Mouse (Mus musculus): ENCODE measurements around the gene Fermt2. TPM values are rescaled to one million over a fixed set of nuclear protein-coding genes. Genes with fewer than 3 reads are reported as not detected.

Fermt2 gene
- polyA plus RNA-seq (2016; fragmentation: Nextera tagmentation; extraction: Ambion mirVana) = 65.9 and 71.1 TPM in 2 replicates

DNA sequence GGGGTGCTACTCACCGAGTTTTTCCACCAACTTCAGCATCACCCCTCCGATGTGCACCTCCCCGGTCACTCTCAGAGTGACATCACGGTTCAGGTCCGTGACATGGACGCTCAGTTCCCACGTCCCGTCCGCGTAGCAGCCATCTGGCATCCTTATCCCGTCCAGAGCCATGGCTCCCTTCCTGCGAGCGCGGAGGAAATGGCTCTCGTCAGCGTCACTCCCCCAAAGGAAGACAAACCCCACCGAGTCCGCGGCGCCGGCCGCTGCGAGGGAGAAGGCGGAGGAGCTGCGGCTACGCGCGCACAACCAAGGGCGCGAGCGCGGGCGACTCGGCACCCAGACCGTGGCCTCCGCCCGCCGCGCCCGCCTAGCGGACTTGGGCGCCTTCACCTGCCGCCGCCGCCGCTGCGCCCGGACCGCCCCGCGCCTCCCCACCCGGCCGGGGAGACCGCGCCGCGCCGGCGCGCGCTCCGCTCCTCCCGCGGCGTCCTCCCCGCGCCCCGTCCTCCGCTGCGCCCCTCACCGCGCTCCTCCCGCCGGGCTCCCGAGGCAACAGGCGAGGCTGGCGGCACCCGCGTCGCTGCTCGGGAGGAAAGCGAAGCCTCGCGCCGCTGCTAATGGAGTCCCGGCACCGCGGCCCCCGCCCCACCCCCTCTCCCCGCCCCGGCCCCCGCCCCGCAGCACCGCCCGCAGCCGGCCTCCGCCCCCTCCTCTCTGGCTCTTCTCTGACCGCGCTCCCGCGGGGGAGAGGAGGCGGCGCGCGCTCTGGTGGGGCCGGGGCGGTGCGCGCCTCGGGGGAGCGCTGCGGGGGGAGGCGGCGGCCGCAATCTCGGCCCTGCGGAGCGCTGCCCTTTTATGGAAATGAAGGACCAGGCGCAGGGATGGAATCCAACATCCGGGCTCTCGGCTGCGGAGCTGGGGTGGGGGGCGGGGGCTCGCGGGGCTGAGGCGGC, at the start of gene Fermt2:
Gene Fermt2, minus strand, starts transcription at position 708 of the 953 bp plus-strand sequence.
- under 1% methylated on average over 57 of the region's 126 CpGs for WGBS
- Histone ChIP-seq H3K27ac (peak within 1 kb of the TSS; percentile 96), H3K9me3 (no peaks in the 10 kb centered on the region), H3K4me3 (replicated peaks) (peak within 1 kb of the TSS; percentile 79), H3K27me3 (no peaks in the 10 kb centered on the region), H3K4me2 (peak within 1 kb of the TSS; percentile 64), H3K4me1 (peaks cover 23% of the 10 kb centered on the region), H3K9ac (peak within 1 kb of the TSS; percentile 84), H3K36me3 (replicated peaks) (no peaks in the 10 kb centered on the region)
- ATAC-seq (ENCODE audit: low FRiP score) = peak; percentile 90

DNA sequence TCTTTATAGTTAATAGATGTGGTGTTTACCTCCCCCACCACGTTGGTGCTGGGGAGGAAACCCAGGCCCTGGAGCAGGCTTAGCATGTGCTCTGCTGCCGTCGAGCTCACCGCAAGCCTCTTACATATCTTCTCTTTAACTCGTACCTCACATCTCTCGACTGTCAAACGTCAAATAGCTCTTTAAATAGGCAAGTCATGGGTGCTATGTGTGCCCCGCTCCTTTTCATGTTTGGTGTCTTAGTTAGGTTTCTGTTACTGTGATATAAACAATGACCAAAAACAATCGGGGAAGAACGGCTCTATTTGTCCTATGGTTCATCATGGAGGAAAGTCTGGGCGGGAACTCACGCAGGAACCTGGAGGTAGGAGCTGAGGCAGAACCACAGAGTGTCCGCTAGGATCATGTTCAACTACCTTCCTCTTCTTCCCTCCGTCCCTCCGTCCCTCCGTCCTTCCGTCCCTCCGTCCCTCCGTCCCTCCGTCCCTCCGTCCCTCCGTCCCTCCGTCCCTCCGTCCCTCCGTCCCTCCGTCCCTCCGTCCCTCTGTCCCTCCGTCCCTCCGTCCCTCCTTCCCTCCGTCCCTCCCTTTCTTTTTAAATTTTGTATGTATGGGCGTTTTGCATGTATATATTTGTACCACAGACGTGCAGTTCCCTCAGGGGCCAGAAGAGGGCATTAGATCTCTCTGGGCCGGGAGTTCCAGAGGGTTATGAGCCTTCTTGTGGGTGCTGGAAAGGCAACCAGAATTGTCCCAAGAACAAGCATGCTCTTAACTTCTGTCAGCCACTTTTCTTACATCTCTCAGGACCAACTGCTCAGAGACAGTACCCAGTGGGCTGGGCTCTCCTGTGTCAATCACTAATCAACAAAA, 36.4 kb upstream of the Fermt2 start:
- 18% methylated on average over 33 of the region's 33 CpGs for WGBS
- Histone ChIP-seq H3K9me3 (no peaks in the 10 kb centered on the region), H3K36me3 (replicated peaks) (no peaks in the 10 kb centered on the region), H3K27me3 (no peaks in the 10 kb centered on the region; the same call in 1 of the 2 replicates), H3K27ac (0 out of 2 replicates have a peak overlapping the region, but pooled peaks have one; percentile 59), H3K4me1 (peaks cover 24% of the 10 kb centered on the region), H3K9ac (0 out of 2 replicates have a peak overlapping the region, but pooled peaks have one; percentile 36), H3K4me2 (peak overlapping the region; percentile 55), H3K4me3 (replicated peaks) (peak overlapping the region; percentile 32)
- peak; percentile 18; the same call in 1 of the 2 replicates for ATAC-seq (ENCODE audit: low FRiP score)

DNA sequence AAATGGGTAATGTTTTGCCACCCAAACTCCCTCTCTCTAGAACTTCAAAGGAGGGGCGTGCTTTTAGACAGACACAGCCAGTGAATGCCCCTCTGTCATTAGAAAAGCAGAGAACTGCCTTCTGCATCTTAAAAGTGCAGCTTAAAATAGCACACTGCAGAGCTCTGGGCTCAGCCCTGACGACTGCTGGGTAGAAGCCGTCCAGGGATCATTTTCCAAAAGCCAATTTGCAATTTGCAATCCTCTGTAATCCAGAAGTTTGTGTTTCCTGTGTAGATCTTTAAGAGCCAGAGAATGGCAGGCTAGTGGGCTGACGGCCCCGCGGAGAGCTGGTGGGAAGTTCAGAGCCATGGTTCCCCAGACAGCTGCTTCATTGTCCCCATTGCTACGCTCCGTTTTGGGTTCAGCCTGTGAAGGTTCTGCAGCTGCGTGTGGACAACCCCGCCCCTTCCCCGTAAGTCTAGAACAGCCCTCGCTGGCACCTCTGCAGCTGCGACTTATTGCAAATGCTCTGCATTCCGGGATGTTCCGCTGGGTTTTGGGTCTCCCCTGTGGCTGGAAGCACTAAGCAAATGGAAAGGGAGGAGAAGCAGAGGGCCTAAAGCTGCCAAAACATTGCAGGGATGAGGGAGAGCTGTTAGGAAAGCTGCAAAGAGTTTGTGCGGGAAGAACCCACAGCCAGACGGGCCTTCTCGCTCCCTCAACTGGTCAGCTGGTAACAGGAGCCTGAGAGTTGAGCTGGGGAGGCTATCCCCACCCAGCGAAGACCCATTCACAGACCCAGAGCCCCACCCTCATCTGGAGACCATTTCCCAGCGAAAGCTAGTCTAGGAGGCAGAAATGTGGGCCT, 35.5 kb upstream of the Fermt2 start:
- H3K27ac ChIP-seq = peak overlapping the region; percentile 59
- peak; percentile 63; the same call in 1 of the 2 replicates for ATAC-seq (ENCODE audit: low FRiP score)
- H3K4me3 ChIP-seq (replicated peaks) = peak overlapping the region; percentile 10
- no peaks in the 10 kb centered on the region; the same call in 1 of the 2 replicates for H3K27me3 ChIP-seq
- peak overlapping the region; percentile 55 for H3K4me2 ChIP-seq
- peak overlapping the region; percentile 30; the same call in 1 of the 2 replicates for H3K9ac ChIP-seq
- peaks cover 24% of the 10 kb centered on the region for H3K4me1 ChIP-seq
- H3K9me3 ChIP-seq = no peaks in the 10 kb centered on the region
- H3K36me3 ChIP-seq (replicated peaks) = no peaks in the 10 kb centered on the region
- WGBS = 7% methylated on average over 20 of the region's 20 CpGs

DNA sequence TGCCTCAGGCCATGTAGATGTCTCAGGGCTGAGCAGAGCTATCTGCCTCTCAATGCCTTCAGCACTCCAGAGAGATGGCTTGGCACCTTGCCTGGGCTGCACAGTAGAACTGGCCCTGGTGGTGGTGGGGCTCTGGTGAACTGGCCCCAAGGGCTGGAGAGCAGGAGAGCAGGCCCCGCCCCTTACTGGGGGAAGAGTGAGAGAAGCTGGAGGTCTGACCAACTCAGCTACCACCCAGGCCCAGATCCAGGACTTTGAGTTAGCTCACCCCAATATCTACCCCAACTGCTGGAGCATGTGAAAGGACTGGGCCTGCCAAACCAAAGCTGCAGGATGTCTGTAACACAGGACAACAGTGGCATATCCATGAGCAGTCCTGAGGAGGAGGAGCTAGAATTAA, 33.7 kb upstream of the Fermt2 start:
- Histone ChIP-seq H3K4me3 (replicated peaks) (no peak overlapping the region), H3K4me2 (no peak overlapping the region), H3K4me1 (peaks cover 24% of the 10 kb centered on the region), H3K27ac (no peak overlapping the region), H3K9me3 (no peaks in the 10 kb centered on the region), H3K9ac (no peak overlapping the region), H3K27me3 (no peaks in the 10 kb centered on the region; the same call in 1 of the 2 replicates), H3K36me3 (replicated peaks) (no peaks in the 10 kb centered on the region)
- WGBS = 100% methylated on average over 1 of the region's 1 CpGs
- ATAC-seq (ENCODE audit: low FRiP score) = peak; percentile 36; the same call in 1 of the 2 replicates

DNA sequence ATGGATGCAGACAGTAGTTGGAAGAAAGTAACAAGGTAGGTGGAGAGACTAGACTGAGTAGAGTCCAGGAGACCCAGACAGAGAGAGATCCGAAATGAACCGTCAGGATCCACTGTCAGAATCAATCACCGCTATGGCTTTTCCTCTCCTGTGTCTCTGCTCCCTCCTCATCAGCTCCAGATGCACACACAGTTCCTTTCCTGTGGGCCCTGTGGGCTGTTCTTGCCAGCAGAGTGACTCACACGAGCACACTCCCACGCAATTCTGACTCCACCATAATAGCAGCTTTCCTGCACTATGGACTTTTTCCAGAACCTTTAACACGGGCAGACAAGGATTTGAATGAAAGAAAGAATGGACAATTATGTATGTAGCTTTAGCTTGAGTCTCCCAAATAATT, 31.8 kb upstream of the Fermt2 start:
- no peak overlapping the region for H3K4me3 ChIP-seq (replicated peaks)
- no peak overlapping the region for H3K9ac ChIP-seq
- ATAC-seq (ENCODE audit: low FRiP score) = no peak
- H3K9me3 ChIP-seq = no peaks in the 10 kb centered on the region
- H3K27ac ChIP-seq = no peak overlapping the region
- H3K36me3 ChIP-seq (replicated peaks) = no peaks in the 10 kb centered on the region
- no peak overlapping the region for H3K4me2 ChIP-seq
- WGBS = 87% methylated on average over 6 of the region's 6 CpGs
- H3K4me1 ChIP-seq = peaks cover 24% of the 10 kb centered on the region
- no peaks in the 10 kb centered on the region; the same call in 1 of the 2 replicates for H3K27me3 ChIP-seq

DNA sequence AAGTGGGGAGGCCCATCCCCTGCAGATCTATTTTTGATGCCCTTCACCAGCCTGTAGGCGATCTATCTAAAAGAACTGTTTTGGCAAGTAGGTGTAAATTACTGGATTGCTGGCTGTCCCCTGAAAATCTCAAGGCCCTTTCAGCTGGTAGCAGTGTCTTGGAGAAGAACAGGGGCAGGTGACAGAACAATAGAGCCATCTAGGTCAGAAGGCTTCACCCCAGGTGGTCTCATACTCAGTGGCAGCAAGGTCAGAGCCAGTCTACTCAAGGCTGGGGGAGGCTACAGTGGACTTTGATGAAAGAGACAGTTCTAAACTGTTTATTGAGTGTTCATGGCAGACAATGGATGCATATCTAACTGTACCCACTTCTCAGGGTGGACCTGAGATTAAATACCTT, 29.1 kb upstream of the Fermt2 start:
- no peak for ATAC-seq (ENCODE audit: low FRiP score)
- Histone ChIP-seq H3K27ac (no peak overlapping the region), H3K27me3 (no peaks in the 10 kb centered on the region), H3K4me1 (peaks cover 5% of the 10 kb centered on the region; the same call in 1 of the 2 replicates), H3K9ac (no peak overlapping the region), H3K4me3 (replicated peaks) (no peak overlapping the region), H3K4me2 (no peak overlapping the region), H3K36me3 (replicated peaks) (no peaks in the 10 kb centered on the region), H3K9me3 (no peaks in the 10 kb centered on the region)
- WGBS = 93% methylated on average over 1 of the region's 1 CpGs

DNA sequence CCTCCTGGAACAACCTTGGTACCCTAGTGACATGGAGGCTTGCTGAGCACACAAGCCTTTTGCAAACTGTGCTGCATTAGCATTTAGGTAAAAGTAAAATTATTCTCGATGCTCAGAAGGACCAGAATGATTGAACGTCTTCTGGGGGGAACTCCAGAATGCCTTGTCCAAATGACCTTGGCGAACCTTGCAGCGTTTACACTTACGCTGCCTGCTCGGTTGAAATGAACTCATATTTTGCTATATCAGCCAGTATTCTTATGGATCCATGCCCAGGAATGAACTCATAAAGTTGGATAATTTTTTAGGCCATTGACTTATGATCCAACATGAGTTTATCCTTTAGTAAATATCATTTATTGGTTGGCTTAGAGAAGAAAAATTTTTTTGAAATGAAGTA, 24.4 kb upstream of the Fermt2 start:
- no peak overlapping the region for H3K27ac ChIP-seq
- H3K27me3 ChIP-seq = no peaks in the 10 kb centered on the region
- no peaks in the 10 kb centered on the region for H3K4me1 ChIP-seq
- H3K4me2 ChIP-seq = no peak overlapping the region
- H3K4me3 ChIP-seq (replicated peaks) = no peak overlapping the region
- no peaks in the 10 kb centered on the region for H3K9me3 ChIP-seq
- no peak overlapping the region for H3K9ac ChIP-seq
- WGBS = 91% methylated on average over 6 of the region's 6 CpGs
- H3K36me3 ChIP-seq (replicated peaks) = no peaks in the 10 kb centered on the region
- no peak for ATAC-seq (ENCODE audit: low FRiP score)

DNA sequence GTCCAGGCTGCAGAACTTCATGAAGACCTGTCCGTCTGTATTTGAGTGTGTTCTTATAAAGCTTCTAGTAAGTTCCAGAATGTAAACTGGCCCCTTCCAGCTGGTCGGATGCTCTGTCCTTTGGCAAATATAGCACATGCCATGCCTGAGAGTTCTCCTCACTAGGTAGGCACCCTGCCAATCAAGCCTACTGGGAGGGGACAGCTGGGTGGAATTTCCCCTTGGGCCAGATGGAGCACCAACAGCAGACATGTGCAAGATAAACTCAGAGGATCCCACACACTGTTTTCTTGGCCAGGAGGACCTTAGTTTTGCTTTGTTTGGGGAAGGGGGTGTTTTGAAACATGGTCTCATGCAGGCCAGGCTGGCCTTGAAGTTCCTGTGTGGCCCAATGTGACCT, 23.9 kb upstream of the Fermt2 start:
- WGBS = 84% methylated on average over 2 of the region's 2 CpGs
- ATAC-seq (ENCODE audit: low FRiP score) = no peak
- Histone ChIP-seq H3K27ac (no peak overlapping the region), H3K9me3 (no peaks in the 10 kb centered on the region), H3K27me3 (no peaks in the 10 kb centered on the region), H3K9ac (no peak overlapping the region), H3K4me2 (no peak overlapping the region), H3K4me3 (replicated peaks) (no peak overlapping the region), H3K4me1 (no peaks in the 10 kb centered on the region), H3K36me3 (replicated peaks) (no peaks in the 10 kb centered on the region)

DNA sequence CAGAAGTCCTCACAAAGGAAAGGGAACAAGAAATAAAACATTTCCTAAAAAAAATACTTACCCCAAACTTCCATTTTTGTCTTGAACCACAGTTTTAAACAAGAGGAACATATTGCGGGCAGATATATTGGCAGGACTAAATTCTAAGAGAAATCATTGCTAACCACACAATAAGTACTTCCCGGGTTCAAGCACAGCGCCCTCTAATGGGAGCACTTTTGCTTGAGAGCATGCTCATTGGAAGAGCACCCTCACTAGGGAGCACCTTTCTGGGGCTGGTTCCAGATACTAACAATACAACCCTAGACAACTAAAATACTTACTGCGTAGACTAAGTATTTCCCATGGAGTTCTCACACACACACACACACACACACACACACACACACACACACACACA, 22.5 kb upstream of the Fermt2 start:
- Histone ChIP-seq H3K9me3 (no peaks in the 10 kb centered on the region), H3K36me3 (replicated peaks) (no peaks in the 10 kb centered on the region), H3K4me1 (no peaks in the 10 kb centered on the region), H3K4me3 (replicated peaks) (no peak overlapping the region), H3K27me3 (no peaks in the 10 kb centered on the region), H3K9ac (no peak overlapping the region), H3K27ac (no peak overlapping the region), H3K4me2 (no peak overlapping the region)
- 80% methylated on average over 4 of the region's 4 CpGs for WGBS
- no peak for ATAC-seq (ENCODE audit: low FRiP score)

DNA sequence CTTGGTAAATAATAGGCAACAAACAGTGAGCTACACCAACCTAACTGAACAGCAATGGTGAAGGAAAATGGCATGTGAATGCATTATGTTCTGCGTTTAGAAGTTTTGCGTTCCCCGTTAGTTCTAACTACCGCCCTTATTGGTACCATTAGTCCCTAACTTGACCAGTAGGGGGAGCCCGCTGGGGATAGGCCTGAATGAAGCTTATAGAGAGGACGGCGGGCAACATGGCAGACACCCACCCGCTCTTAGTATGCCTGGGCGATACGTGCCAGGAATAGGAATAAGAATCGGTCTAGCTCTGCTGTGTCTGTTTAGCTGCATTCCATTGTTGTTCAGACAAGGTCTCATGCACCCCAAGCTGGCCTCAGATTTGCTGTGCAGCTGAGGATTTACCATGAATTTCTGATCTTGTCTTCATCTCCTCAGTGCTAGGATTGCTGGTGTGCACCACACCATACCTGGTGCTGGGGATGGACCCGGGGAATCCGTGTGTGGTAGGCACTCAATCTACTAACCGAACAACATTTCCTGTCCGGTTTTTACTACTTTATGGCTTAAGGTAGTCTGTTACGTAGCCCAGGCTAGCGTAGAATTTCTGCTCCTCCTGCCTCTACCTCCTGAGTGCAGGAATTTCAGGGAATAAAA, 21.3 kb upstream of the Fermt2 start:
- H3K27me3 ChIP-seq = no peaks in the 10 kb centered on the region
- ATAC-seq (ENCODE audit: low FRiP score) = peak; percentile 70
- no peak overlapping the region for H3K4me3 ChIP-seq (replicated peaks)
- H3K4me1 ChIP-seq = no peaks in the 10 kb centered on the region
- no peak overlapping the region for H3K9ac ChIP-seq
- no peak overlapping the region for H3K27ac ChIP-seq
- no peaks in the 10 kb centered on the region for H3K36me3 ChIP-seq (replicated peaks)
- WGBS = 52% methylated on average over 17 of the region's 17 CpGs
- H3K9me3 ChIP-seq = no peaks in the 10 kb centered on the region
- peak overlapping the region; percentile 17; the same call in 1 of the 2 replicates for H3K4me2 ChIP-seq

DNA sequence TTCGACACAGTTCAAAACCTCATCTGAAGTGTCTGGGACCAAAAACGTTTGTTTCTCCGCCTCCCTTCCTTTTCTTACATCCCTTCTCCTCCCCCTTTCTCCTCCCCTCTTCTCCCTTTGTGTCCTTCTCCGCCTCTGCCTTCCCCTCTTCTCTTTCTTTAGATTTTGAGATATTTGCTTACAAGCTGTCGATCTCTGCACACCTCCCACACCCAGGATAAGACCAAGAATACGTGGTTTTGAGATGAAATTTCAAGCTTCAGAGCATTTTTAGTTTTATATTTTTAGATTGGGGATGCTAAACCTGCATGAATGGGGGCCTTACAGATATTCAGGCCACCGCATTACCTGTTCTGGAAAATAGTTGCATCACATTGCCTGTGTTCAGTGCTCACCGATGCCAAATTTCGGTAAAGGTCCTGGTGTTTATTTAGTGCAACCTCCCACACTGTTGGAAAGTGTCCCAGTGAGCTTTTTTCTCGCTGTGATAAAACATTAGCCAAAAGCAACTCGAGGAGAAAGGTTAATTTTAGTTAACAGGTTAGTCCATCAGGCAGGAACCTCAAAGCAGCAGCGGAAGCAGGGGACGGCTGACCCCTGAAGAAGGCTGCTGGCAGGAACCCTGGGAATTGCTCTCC, 20.2 kb upstream of the Fermt2 start:
- Histone ChIP-seq H3K27ac (no peak overlapping the region), H3K4me2 (no peak overlapping the region), H3K9me3 (no peaks in the 10 kb centered on the region), H3K4me1 (no peaks in the 10 kb centered on the region), H3K9ac (no peak overlapping the region), H3K27me3 (no peaks in the 10 kb centered on the region), H3K36me3 (replicated peaks) (no peaks in the 10 kb centered on the region), H3K4me3 (replicated peaks) (no peak overlapping the region)
- ATAC-seq (ENCODE audit: low FRiP score) = no peak
- 81% methylated on average over 13 of the region's 13 CpGs for WGBS
